Mouse (Mus musculus) hindbrain, embryonic 16.5 days (tissue): Measurements from ENCODE around the gene Mtfr2. TPM values are rescaled to one million over a fixed set of nuclear protein-coding genes. Genes with fewer than 3 reads are reported as not detected.
A peak's percentile ranks its signal among the peaks of the same experiment; 100 is the strongest.

Experiments used
- ATAC-seq: fragments of 200-750 bp; cut with Nextera tagmentation; 2 replicates; pipeline ENCODE4 v1.8.0; 2017; ENCODE audit warnings: moderate TSS enrichment, moderate library complexity
- H3K27ac ChIP-seq: fragments of 300-500 bp; sonication (generic); 2 replicates; pipeline ENCODE4 v1.5.1; 2014; ENCODE audit warnings: low read depth, mild to moderate bottlenecking, control low read depth, low read length, moderate library complexity
- H3K27me3 ChIP-seq: fragments of 300-500 bp; sonication (generic); replicated peaks from 2 replicates; pipeline ENCODE4 v1.6.1; 2014; ENCODE audit warnings: low read length; ENCODE audit not compliant: control insufficient read depth, insufficient read depth
- H3K36me3 ChIP-seq: fragments of 300-500 bp; sonication (generic); 2 replicates; pipeline ENCODE4 v1.6.1; 2014; ENCODE audit warnings: mild to moderate bottlenecking, low read length, moderate library complexity, mixed read lengths; ENCODE audit not compliant: control insufficient read depth, insufficient read depth
- H3K4me1 ChIP-seq: fragments of 300-500 bp; sonication (generic); 2 replicates; pipeline ENCODE4 v1.6.1; 2014; ENCODE audit warnings: low read depth, low read length; ENCODE audit not compliant: control insufficient read depth, insufficient read depth
- H3K4me2 ChIP-seq: fragments of 300-500 bp; sonication (generic); 2 replicates; pipeline ENCODE4 v1.6.1; 2014; ENCODE audit warnings: mild to moderate bottlenecking, low read length, control low read depth, moderate library complexity
- H3K4me3 ChIP-seq: fragments of 300-500 bp; sonication (generic); 2 replicates; pipeline ENCODE4 v1.5.1; 2014; ENCODE audit warnings: mild to moderate bottlenecking, low read length, control low read depth, moderate library complexity
- H3K9ac ChIP-seq: fragments of 300-500 bp; sonication (generic); 2 replicates; pipeline ENCODE4 v1.6.1; 2014; ENCODE audit warnings: low read depth, mild to moderate bottlenecking, control low read depth, low read length, moderate library complexity
- H3K9me3 ChIP-seq: fragments of 300-500 bp; sonication (generic); 2 replicates; pipeline ENCODE4 v1.6.1; 2014; ENCODE audit warnings: mild to moderate bottlenecking, low read length, moderate library complexity; ENCODE audit not compliant: control insufficient read depth
- WGBS: fragments of 180-500 bp; shearing (Covaris S2); extraction: QIAGEN DNeasy Blood & Tissue Kit; methylation state at CpG from one replicate; pipeline ENCODE4 v1.1.7; 2014; 5-methylcytosine and 5-hydroxymethylcytosine counted together
- polyA plus RNA-seq: library from polyadenylated mRNA; unstranded; fragments of >200 nt; fragmentation: Nextera tagmentation; extraction: Ambion mirVana; gene quantifications from 2 replicates; pipeline ENCODE4 v1.2.1, GENCODE M21; 2015

The Mtfr2 gene
- polyA plus RNA-seq, 1 experiment from 2014 or later: 0.61 TPM

- no peak overlapping the region for H3K27ac ChIP-seq
- H3K4me3 ChIP-seq: no peak overlapping the region
- no peaks in the 10 kb centered on the region for H3K27me3 ChIP-seq
- no peaks in the 10 kb centered on the region for H3K9me3 ChIP-seq
- ATAC-seq: no peak
- no peak overlapping the region for H3K9ac ChIP-seq
- no peak overlapping the region for H3K4me2 ChIP-seq
- no peaks in the 10 kb centered on the region for H3K4me1 ChIP-seq
- no peaks in the 10 kb centered on the region for H3K36me3 ChIP-seq
- 86% methylated on average over 6 of the region's 6 CpGs for WGBS
Measured at GRCm38 (mm10) chr10:20398224-20398623, 50.7 kb downstream of the Mtfr2 start.

- Histone ChIP-seq H3K9ac (no peak overlapping the region), H3K4me3 (no peak overlapping the region), H3K27ac (no peak overlapping the region), H3K27me3 (no peaks in the 10 kb centered on the region), H3K4me2 (no peak overlapping the region), H3K36me3 (no peaks in the 10 kb centered on the region), H3K9me3 (no peaks in the 10 kb centered on the region), H3K4me1 (no peaks in the 10 kb centered on the region)
- WGBS: 69% methylated on average over 12 of the region's 12 CpGs
- ATAC-seq: no peak
Measured at GRCm38 (mm10) chr10:20398641-20399390, 51.2 kb downstream of the Mtfr2 start.

- ATAC-seq: no peak
- Histone ChIP-seq H3K9ac (no peak overlapping the region), H3K4me3 (no peak overlapping the region), H3K9me3 (no peaks in the 10 kb centered on the region), H3K36me3 (no peaks in the 10 kb centered on the region), H3K4me2 (no peak overlapping the region), H3K4me1 (no peaks in the 10 kb centered on the region), H3K27me3 (no peaks in the 10 kb centered on the region), H3K27ac (no peak overlapping the region)
- 69% methylated on average over 15 of the region's 15 CpGs for WGBS
Measured at GRCm38 (mm10) chr10:20400406-20400805, 52.8 kb downstream of the Mtfr2 start.

GRCm38 (mm10) chr10:20402941-20403340 lies 55.4 kb downstream of the Mtfr2 start:
- no peak for ATAC-seq
- 90% methylated on average over 5 of the region's 5 CpGs for WGBS
- H3K27me3 ChIP-seq: no peaks in the 10 kb centered on the region
- H3K27ac ChIP-seq: no peak overlapping the region
- no peaks in the 10 kb centered on the region for H3K4me1 ChIP-seq
- no peak overlapping the region for H3K4me2 ChIP-seq
- no peak overlapping the region for H3K4me3 ChIP-seq
- no peaks in the 10 kb centered on the region for H3K9me3 ChIP-seq
- H3K9ac ChIP-seq: no peak overlapping the region
- H3K36me3 ChIP-seq: no peaks in the 10 kb centered on the region

GRCm38 (mm10) chr10:20405471-20405870 lies 57.9 kb downstream of the Mtfr2 start:
- 88% methylated on average over 2 of the region's 2 CpGs for WGBS

GRCm38 (mm10) chr10:20408336-20408735 lies 60.8 kb downstream of the Mtfr2 start:
- peaks cover 4% of the 10 kb centered on the region; the same call in 1 of the 2 replicates for H3K9me3 ChIP-seq
- H3K27me3 ChIP-seq: no peaks in the 10 kb centered on the region
- H3K4me3 ChIP-seq: no peak overlapping the region
- no peak for ATAC-seq
- H3K36me3 ChIP-seq: peaks cover 4% of the 10 kb centered on the region; the same call in 1 of the 2 replicates
- 80% methylated on average over 3 of the region's 3 CpGs for WGBS
- no peaks in the 10 kb centered on the region for H3K4me1 ChIP-seq
- no peak overlapping the region for H3K9ac ChIP-seq
- no peak overlapping the region for H3K4me2 ChIP-seq
- H3K27ac ChIP-seq: no peak overlapping the region

More at GRCm38 (mm10) chr10:20405471-20405870, 57.9 kb downstream of the Mtfr2 start:
- Histone ChIP-seq H3K9me3 (no peaks in the 10 kb centered on the region), H3K27me3 (no peaks in the 10 kb centered on the region), H3K4me1 (no peaks in the 10 kb centered on the region), H3K27ac (no peak overlapping the region), H3K4me3 (no peak overlapping the region), H3K4me2 (no peak overlapping the region), H3K9ac (no peak overlapping the region), H3K36me3 (no peaks in the 10 kb centered on the region)
- peak; percentile 90 for ATAC-seq

GRCm38 (mm10) chr10:20409181-20409580 lies 61.6 kb downstream of the Mtfr2 start:
- H3K9me3 ChIP-seq: peaks cover 4% of the 10 kb centered on the region; the same call in 1 of the 2 replicates
- peaks cover 4% of the 10 kb centered on the region; the same call in 1 of the 2 replicates for H3K36me3 ChIP-seq
- 89% methylated on average over 10 of the region's 10 CpGs for WGBS

More at GRCm38 (mm10) chr10:20409181-20409580, 61.6 kb downstream of the Mtfr2 start:
- H3K9ac ChIP-seq: no peak overlapping the region
- no peaks in the 10 kb centered on the region for H3K4me1 ChIP-seq
- no peak overlapping the region for H3K4me3 ChIP-seq
- no peak for ATAC-seq
- H3K27me3 ChIP-seq: no peaks in the 10 kb centered on the region
- no peak overlapping the region for H3K4me2 ChIP-seq
- no peak overlapping the region for H3K27ac ChIP-seq

Other genes with a start within 250 kb of the Mtfr2 start
- gene Map7, start 199.3 kb upstream of the Mtfr2 start, polyA plus RNA-seq: 10.0 and 11.2 TPM in 2 replicates
- 89.5 and 97.1 TPM in 2 replicates for gene Bclaf1, start 35.3 kb upstream of the Mtfr2 start, polyA plus RNA-seq